Mouse (Mus musculus) liver, embryonic 11.5 days (tissue): ENCODE data around the gene Mtm1. TPM values are rescaled to one million over a fixed set of nuclear protein-coding genes. Genes with fewer than 3 reads are reported as not detected.

Experiments used
- ATAC-seq: fragments of 200-750 bp; cut with Nextera tagmentation; replicated peaks from 2 replicates; pipeline ENCODE4 v1.8.0; 2017; ENCODE audit warnings: moderate number of reproducible peaks, mild to moderate bottlenecking, moderate TSS enrichment, moderate library complexity; ENCODE audit not compliant: low FRiP score
- DNase-seq: peaks from one replicate; pipeline ENCODE4 v3.0.0-alpha.2; 2017; ENCODE audit warnings: low spot score
- H3K27ac ChIP-seq: fragments of 300-500 bp; sonication (generic); 2 replicates; pipeline ENCODE4 v1.5.1; 2014; ENCODE audit warnings: mild to moderate bottlenecking, low read depth, low read length, control low read depth
- H3K27me3 ChIP-seq: fragments of 300-500 bp; sonication (generic); replicated peaks from 2 replicates; pipeline ENCODE4 v1.6.1; 2014; ENCODE audit warnings: low read length, mixed read lengths; ENCODE audit not compliant: control insufficient read depth, insufficient read depth
- H3K36me3 ChIP-seq: fragments of 300-500 bp; sonication (generic); 2 replicates; pipeline ENCODE4 v1.6.1; 2014; ENCODE audit warnings: mild to moderate bottlenecking, low read length, moderate library complexity, mixed read lengths; ENCODE audit not compliant: control insufficient read depth, insufficient read depth
- H3K4me1 ChIP-seq: fragments of 300-500 bp; sonication (generic); replicated peaks from 2 replicates; pipeline ENCODE4 v1.6.1; 2014; ENCODE audit warnings: low read length, mixed read lengths; ENCODE audit not compliant: control insufficient read depth, insufficient read depth
- H3K4me2 ChIP-seq: fragments of 300-500 bp; sonication (generic); 2 replicates; pipeline ENCODE4 v1.6.1; 2014; ENCODE audit warnings: mild to moderate bottlenecking, control low read depth, moderate library complexity
- H3K4me3 ChIP-seq: fragments of 300-500 bp; sonication (generic); 2 replicates; pipeline ENCODE4 v1.5.1; 2014; ENCODE audit warnings: low read depth, low read length, control low read depth
- H3K9ac ChIP-seq: fragments of 300-500 bp; sonication (generic); 2 replicates; pipeline ENCODE4 v1.6.1; 2014; ENCODE audit warnings: low read depth, low read length, control low read depth
- H3K9me3 ChIP-seq: fragments of 300-500 bp; sonication (generic); 2 replicates; pipeline ENCODE4 v1.6.1; 2016; ENCODE audit warnings: low read length, inconsistent platforms, mixed read lengths; ENCODE audit not compliant: control insufficient read depth
- whole genome bisulfite sequencing: fragments of 180-500 bp; shearing (Covaris S2); extraction: QIAGEN DNeasy Blood & Tissue Kit; methylation state at CpG from one replicate; pipeline ENCODE4 v1.1.7; 2014; 5-methylcytosine and 5-hydroxymethylcytosine counted together
- polyA plus RNA-seq: library from polyadenylated mRNA; unstranded; fragments of >200 nt; fragmentation: Nextera tagmentation; extraction: Ambion mirVana; gene quantifications from 2 replicates; pipeline ENCODE4 v1.2.1, GENCODE M21; 2014

The Mtm1 gene
- polyA plus RNA-seq, 1 experiment from 2014 or later = 4.6 TPM

DNA sequence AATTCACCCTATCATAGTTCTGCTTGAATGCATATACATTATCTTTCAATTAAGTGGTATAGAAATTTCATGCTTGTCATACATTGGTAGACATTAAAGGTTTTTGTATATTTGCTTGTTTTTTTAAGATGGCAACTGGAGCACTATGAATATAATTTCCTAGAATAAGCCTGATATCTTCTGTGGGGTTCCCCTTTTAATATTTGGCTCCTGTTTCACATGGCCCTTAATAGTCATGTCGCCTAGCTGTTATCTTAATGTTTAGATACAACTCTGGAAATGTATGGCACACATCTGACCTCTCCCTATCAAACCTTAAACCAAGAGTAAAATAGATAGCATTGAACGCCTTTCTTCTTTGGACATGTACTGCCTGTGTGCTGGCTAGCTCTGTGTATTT is 20.3 kb downstream of the Mtm1 start:
- WGBS = 75% methylated on average over 2 of the region's 2 CpGs
- Histone ChIP-seq H3K4me1 (no peaks in the 10 kb centered on the region), H3K9me3 (no peaks in the 10 kb centered on the region)

DNA sequence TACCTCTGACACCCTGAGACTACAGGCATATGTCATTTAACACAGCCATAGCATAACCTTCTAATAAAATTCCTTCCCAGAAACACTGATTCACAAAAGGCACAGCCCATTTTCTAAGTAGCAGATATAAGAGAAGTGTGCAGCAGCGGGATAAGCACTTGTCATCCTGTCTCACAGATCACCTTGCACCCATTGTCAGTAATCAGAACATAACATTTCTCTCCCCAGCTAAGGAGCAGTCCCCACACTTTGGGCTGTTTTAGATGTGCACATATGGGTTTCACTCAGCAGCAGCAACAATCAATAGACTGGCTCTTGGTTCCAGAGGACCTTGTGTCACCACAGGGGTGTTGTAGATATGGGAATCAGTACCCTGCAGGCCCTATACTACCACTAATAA is 45.9 kb downstream of the Mtm1 start:
- DNase-seq (no peak), ATAC-seq (peak; percentile 66)
- Histone ChIP-seq H3K4me3 (no peak overlapping the region), H3K27ac (no peak overlapping the region), H3K9me3 (no peaks in the 10 kb centered on the region), H3K4me2 (no peak overlapping the region), H3K9ac (no peak overlapping the region), H3K27me3 (no peaks in the 10 kb centered on the region), H3K4me1 (no peaks in the 10 kb centered on the region), H3K36me3 (no peaks in the 10 kb centered on the region)
- WGBS = 61% methylated on average over 1 of the region's 1 CpGs

More for the DNA sequence above, 20.3 kb downstream of the Mtm1 start:
- Histone ChIP-seq H3K27ac (no peak overlapping the region), H3K4me3 (no peak overlapping the region), H3K36me3 (no peaks in the 10 kb centered on the region), H3K4me2 (no peak overlapping the region), H3K27me3 (no peaks in the 10 kb centered on the region), H3K9ac (no peak overlapping the region)
- DNase-seq (no peak), ATAC-seq (no peak)

DNA sequence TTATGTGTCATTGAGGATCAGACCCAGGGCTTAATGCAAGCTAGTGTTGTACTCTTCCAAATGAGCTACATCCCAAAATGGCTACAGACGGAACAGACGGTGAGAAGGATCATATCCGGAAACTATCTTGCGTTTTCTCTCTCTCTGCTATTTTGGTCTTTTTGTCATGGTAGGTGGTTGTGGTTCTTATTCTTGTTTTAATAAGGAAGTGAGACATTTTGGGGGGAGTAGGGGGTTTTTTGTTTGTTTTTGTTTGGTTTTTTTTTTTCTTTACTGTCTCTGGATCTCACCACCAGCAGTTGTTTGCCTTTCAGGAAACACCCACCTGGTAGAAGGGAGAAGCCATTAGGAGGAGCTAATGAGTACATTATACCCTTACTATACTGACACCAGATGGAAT is 50.3 kb downstream of the Mtm1 start:
- H3K27ac ChIP-seq = no peak overlapping the region
- H3K27me3 ChIP-seq = no peaks in the 10 kb centered on the region
- ATAC-seq (no peak), DNase-seq (no peak)
- no peaks in the 10 kb centered on the region for H3K36me3 ChIP-seq
- H3K4me1 ChIP-seq = no peaks in the 10 kb centered on the region
- H3K9ac ChIP-seq = no peak overlapping the region
- H3K4me2 ChIP-seq = no peak overlapping the region
- H3K4me3 ChIP-seq = no peak overlapping the region
- 93% methylated on average over 4 of the region's 4 CpGs for WGBS
- no peaks in the 10 kb centered on the region for H3K9me3 ChIP-seq

DNA sequence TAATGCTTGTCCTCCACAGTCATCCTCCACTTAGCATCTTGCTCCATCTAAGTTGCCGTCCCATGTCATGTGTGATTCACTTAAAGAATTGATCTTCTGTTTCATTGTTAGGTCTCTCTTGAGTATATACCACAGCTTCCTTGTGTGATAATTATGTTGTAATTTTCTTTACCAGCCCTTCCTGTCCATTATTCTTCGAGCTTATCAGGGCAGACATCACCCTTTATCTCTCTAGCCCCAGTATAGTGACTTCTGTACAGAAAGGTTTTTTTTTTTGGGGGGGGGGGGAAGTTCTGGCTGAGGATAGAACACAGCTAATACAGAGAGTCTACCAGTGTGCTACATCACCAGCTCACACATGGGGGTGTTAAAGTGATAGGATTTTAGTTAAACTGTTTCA is 53.7 kb downstream of the Mtm1 start:
- Histone ChIP-seq H3K4me2 (no peak overlapping the region), H3K9me3 (no peaks in the 10 kb centered on the region), H3K9ac (no peak overlapping the region), H3K27ac (no peak overlapping the region), H3K4me1 (no peaks in the 10 kb centered on the region), H3K36me3 (no peaks in the 10 kb centered on the region), H3K4me3 (no peak overlapping the region), H3K27me3 (no peaks in the 10 kb centered on the region)
- DNase-seq (no peak), ATAC-seq (no peak)
- WGBS = 62% methylated on average over 2 of the region's 2 CpGs

DNA sequence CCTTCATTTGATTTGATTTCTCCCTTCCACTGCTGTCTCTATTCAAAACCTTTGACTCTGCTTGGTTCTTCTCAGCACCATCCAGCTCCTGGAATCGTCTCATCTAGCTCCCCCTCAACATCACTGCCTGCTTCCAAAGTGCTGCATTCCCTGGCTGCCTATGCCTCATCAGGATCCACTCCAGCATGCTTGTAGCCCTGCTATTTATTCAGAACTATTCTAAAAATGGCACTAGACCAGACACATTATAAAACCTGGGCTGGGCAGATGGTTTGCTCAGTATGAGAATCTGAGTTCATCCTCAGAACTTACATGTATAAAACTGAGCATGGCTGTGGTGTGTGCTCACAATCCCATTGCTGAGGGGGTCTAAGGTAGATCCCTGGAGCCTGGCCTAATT is 58.4 kb downstream of the Mtm1 start:
- ATAC-seq = no peak
- Histone ChIP-seq H3K9me3 (no peaks in the 10 kb centered on the region), H3K9ac (no peak overlapping the region), H3K27me3 (no peaks in the 10 kb centered on the region; the same call in 1 of the 2 replicates), H3K36me3 (no peaks in the 10 kb centered on the region), H3K27ac (no peak overlapping the region), H3K4me1 (no peaks in the 10 kb centered on the region), H3K4me3 (no peak overlapping the region), H3K4me2 (no peak overlapping the region)
- 67% methylated on average over 1 of the region's 1 CpGs for WGBS
- no peak for DNase-seq

DNA sequence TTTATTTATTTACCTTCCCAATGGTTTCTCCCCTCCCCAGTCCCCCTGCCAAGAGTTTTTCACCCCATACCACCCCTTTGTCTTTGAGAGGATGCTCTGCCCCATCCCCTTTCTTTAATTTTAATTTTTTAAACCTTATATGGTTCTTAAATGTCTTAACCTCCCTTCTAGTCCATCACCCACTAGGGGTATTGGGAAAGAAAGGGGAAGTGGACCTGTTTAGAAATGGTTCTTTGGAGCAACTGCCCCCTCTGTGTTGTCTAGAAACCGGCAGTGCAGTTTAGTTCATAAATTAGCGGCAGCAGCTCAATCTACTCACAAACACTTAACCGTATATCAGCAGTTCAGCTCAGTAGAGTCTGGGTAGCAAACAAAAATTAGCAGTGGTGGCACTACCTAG is 63.6 kb downstream of the Mtm1 start:
- H3K27me3 ChIP-seq = no peaks in the 10 kb centered on the region; the same call in 1 of the 2 replicates
- H3K9ac ChIP-seq = no peak overlapping the region
- no peaks in the 10 kb centered on the region for H3K9me3 ChIP-seq
- DNase-seq (no peak), ATAC-seq (no peak)
- WGBS = 80% methylated on average over 3 of the region's 3 CpGs
- no peak overlapping the region for H3K4me3 ChIP-seq
- H3K4me1 ChIP-seq = no peaks in the 10 kb centered on the region
- no peaks in the 10 kb centered on the region for H3K36me3 ChIP-seq
- H3K4me2 ChIP-seq = no peak overlapping the region
- H3K27ac ChIP-seq = no peak overlapping the region

DNA sequence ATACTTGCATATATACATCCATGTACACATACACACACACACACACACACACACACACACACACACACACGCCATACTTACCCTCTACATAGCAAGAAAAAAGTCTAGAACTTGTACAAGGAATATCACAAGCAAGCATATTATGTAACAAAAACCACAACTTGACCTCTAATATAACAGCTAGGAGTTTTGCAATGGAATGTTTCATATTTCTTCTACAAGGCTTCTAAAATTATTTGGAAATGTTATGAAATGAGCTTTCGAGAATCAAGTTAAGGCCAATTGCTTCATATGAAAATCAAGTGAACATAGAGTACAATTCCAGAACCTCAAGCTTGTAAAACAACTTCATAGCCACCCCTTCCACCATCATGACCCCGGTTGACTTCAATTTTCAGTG is 74.9 kb downstream of the Mtm1 start:
- ATAC-seq (no peak), DNase-seq (no peak)
- no peaks in the 10 kb centered on the region for H3K27me3 ChIP-seq
- no peaks in the 10 kb centered on the region for H3K9me3 ChIP-seq
- H3K36me3 ChIP-seq = no peaks in the 10 kb centered on the region
- H3K4me3 ChIP-seq = no peak overlapping the region
- 71% methylated on average over 3 of the region's 3 CpGs for WGBS
- H3K4me2 ChIP-seq = no peak overlapping the region
- no peak overlapping the region for H3K27ac ChIP-seq
- no peak overlapping the region for H3K9ac ChIP-seq
- no peaks in the 10 kb centered on the region for H3K4me1 ChIP-seq

DNA sequence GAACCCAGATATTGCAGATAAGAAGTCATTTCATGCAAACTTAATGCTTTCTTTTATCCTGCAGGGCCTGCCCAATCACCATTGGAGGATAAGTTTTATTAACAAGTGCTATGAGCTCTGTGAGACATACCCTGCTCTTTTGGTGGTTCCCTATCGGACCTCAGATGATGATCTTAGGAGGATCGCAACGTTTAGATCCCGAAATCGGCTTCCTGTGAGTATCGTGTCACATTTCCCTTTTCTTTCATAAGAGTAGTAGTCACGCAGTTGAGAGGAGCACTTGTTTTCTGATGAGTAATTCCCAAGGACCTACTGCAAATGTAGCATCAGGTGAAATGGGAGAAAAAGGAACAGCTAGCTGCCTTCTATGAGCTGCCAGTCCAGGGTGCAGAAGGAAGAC is 76.5 kb downstream of the Mtm1 start:
- no peak overlapping the region for H3K4me3 ChIP-seq
- H3K4me2 ChIP-seq = no peak overlapping the region
- no peaks in the 10 kb centered on the region for H3K36me3 ChIP-seq
- WGBS = 81% methylated on average over 7 of the region's 7 CpGs
- no peak overlapping the region for H3K9ac ChIP-seq
- H3K27me3 ChIP-seq = no peaks in the 10 kb centered on the region
- DNase-seq = no peak
- no peak for ATAC-seq
- H3K4me1 ChIP-seq = no peaks in the 10 kb centered on the region
- no peaks in the 10 kb centered on the region for H3K9me3 ChIP-seq
- no peak overlapping the region for H3K27ac ChIP-seq

DNA sequence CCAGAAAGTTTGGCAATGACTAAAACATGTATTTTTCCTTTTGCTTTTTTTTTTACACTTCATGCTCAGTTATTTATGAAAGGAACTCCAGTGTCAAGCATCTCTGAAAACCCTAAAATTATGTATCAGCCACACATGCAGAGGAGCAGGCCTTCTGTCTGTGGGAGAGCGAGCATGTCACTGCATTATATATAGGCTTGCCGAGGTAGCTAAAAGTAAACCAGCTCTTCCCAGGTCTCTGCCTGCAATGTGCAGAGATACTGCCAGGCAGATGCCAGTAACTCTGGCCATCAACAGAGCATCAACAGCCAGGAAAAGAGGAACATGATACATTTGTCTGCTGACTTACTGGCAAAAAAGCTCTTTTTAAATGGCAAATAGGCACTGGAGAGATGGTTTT is 83.6 kb downstream of the Mtm1 start:
- Histone ChIP-seq H3K27ac (no peak overlapping the region), H3K27me3 (no peaks in the 10 kb centered on the region; the same call in 1 of the 2 replicates), H3K9ac (no peak overlapping the region), H3K4me1 (no peaks in the 10 kb centered on the region), H3K36me3 (no peaks in the 10 kb centered on the region), H3K9me3 (no peaks in the 10 kb centered on the region), H3K4me3 (no peak overlapping the region), H3K4me2 (no peak overlapping the region)
- no peak for ATAC-seq
- DNase-seq = no peak
- 90% methylated on average over 2 of the region's 2 CpGs for WGBS
